Mouse (Mus musculus) brain, embryonic 14.5 days (tissue): ENCODE data around the gene Fah. TPM values are rescaled to one million over a fixed set of nuclear protein-coding genes. Genes with fewer than 3 reads are reported as not detected.

Experiments
- DNase-seq: peaks from one replicate; pipeline ENCODE4 v3.0.0-alpha.2; 2011; ENCODE audit warnings: low read depth
- CTCF ChIP-seq: fragments of 200-500 bp; IDR thresholded peaks from 2 replicates; pipeline ENCODE4 v1.5.1; 2012; ENCODE audit warnings: inconsistent platforms, mild to moderate bottlenecking, moderate library complexity, borderline replicate concordance; ENCODE audit not compliant: insufficient read depth, insufficient read length; ENCODE audit errors: extremely low read depth
- POLR2A ChIP-seq: fragments of 200-500 bp; IDR thresholded peaks from 2 replicates; pipeline ENCODE4 v1.6.1; 2012; ENCODE audit warnings: mild to moderate bottlenecking, inconsistent platforms, borderline replicate concordance; ENCODE audit not compliant: poor library complexity, insufficient read depth, insufficient read length, severe bottlenecking; ENCODE audit errors: extremely low read depth
- polyA plus RNA-seq: library from polyadenylated mRNA; depleted of rRNA; stranded (reverse); fragments of >200 nt; gene quantifications from 2 replicates; pipeline ENCODE4 v1.2.3, GENCODE M21; 2012; rRNA removed

The Fah gene
- polyA plus RNA-seq = 13.3 and 16.4 TPM in 2 replicates

- peak; percentile 31 for DNase-seq
- no peak for TF ChIP-seq POLR2A
- no peak for TF ChIP-seq CTCF
Measured at GRCm38 (mm10) chr7:84606293-84606749, at the start of gene Fah. Gene Fah, minus strand, starts transcription at chr7:84606722.

- no peak for TF ChIP-seq CTCF
- no peak for TF ChIP-seq POLR2A
Measured at GRCm38 (mm10) chr7:84652740-84653139, 46.2 kb upstream of the Fah start.

GRCm38 (mm10) chr7:84651987-84652321 is 45.4 kb upstream of the Fah start:
- DNase-seq = no peak
- TF ChIP-seq CTCF (no peak), POLR2A (no peak)

More at GRCm38 (mm10) chr7:84652740-84653139, 46.2 kb upstream of the Fah start:
- no peak for DNase-seq

- no peak for DNase-seq
Measured at GRCm38 (mm10) chr7:84651303-84651986, 44.9 kb upstream of the Fah start.

DNA sequence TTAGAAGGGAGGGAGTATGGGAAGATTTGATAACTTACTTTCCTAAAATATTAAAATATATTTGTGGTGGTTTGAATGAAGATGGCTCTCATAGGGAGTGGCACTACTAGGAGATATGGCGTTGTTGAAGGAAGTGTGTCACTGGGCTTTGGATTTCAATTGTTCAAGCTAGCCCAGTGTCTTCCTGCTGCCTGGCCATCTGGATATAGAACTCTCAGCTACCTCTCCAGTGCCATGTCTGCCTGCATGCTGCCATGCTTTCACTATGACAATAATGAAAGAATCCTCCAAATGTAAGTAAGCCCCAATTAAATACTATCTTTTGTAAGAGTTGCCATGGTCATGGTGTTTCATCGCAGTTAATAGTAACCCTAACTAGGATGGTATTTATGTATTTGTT is 42.5 kb upstream of the Fah start:
- no peak for DNase-seq
- TF ChIP-seq CTCF (no peak), POLR2A (no peak)

More at GRCm38 (mm10) chr7:84651303-84651986, 44.9 kb upstream of the Fah start:
- no peak for TF ChIP-seq POLR2A
- TF ChIP-seq CTCF = no peak

DNA sequence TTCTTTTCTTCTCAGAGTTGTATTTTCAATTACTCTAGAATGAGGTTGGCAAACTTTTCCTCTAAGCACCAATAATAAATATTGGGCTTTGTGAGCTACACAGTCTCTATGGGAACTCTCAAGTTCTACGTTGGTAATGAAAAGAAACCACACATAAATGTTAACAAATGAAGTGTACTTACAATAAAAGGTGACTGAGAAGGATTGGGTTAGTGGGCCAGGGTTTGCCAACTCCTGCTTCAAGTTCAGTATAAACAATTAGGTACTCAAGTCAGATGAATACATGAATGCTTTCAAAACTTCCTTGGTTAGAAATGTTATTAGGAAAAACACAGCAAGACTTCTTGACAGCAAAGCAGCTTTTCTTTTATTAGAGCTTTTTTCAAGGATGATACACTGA is 39.7 kb upstream of the Fah start:
- TF ChIP-seq POLR2A (no peak), CTCF (no peak)
- no peak for DNase-seq

GRCm38 (mm10) chr7:84643270-84643998 is 36.9 kb upstream of the Fah start:
- TF ChIP-seq POLR2A (no peak), CTCF (no peak)
- no peak for DNase-seq

GRCm38 (mm10) chr7:84642159-84642928 is 35.8 kb upstream of the Fah start:
- DNase-seq = no peak
- TF ChIP-seq POLR2A (no peak), CTCF (no peak)

DNA sequence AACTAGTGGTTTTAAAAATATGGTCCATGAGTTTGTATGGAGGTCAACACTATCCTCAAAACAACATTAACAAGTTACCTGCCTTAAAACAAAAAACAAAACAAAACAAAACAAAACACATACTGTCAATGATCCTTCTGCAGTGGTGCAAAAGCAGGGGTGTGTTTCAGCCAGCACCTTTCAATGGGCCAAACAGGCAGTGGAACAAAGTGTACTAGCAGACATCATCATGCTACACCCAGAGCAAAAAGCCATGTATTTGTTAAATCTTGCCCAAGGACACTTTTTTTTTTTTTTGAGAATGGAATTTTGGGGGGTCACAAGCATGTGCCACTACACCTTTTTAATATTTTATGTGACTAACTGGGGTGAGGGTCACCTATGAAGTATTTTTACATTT is 30.4 kb upstream of the Fah start:
- TF ChIP-seq CTCF = no peak
- no peak for TF ChIP-seq POLR2A
- no peak for DNase-seq

DNA sequence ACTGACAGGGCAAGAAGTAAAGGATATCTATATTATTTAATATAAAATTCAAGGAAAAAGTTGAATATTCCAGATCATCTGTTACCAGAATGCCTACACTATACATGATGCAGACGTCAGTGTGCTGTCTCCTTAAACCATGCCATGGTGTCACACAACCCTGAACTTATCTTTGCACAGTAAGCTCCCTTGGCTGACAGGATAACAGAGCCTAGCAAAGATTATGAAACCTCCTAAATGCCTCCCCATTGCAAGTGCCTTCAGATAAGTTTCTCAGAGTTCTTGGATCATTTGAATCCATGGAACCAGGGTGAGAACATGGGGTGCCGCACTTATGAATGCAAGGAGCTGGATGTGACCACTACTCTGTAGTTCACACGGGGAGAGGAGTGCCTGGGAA is 25.4 kb upstream of the Fah start:
- no peak for DNase-seq
- no peak for TF ChIP-seq CTCF
- TF ChIP-seq POLR2A = no peak

- TF ChIP-seq CTCF = no peak
- no peak for TF ChIP-seq POLR2A
- no peak for DNase-seq
Measured at GRCm38 (mm10) chr7:84623718-84624117, 17.2 kb upstream of the Fah start.
